Mouse (Mus musculus) left cerebral cortex, adult 8-10 months (tissue): ENCODE measurements at regions not wholly inside any gene's neighbourhood (a gene's known extent, or its start where the extent isn't known, plus 50 kb on each side); places are given as distances from the start of the nearest gene placed in this dataset.

Experiments used
- DNase-seq, 2 experiments: peaks; one replicate each; pipeline ENCODE4 v3.0.0; 2022; ENCODE audit warnings: low spot score in 2 of 2

- DNase-seq: no peak
Observed at GRCm38 (mm10) chr8:126833471-126834453, 111.9 kb downstream of the Tomm20 start.

GRCm38 (mm10) chr8:126833006-126833405, 112.6 kb downstream of the Tomm20 start:
- DNase-seq: no peak

DNA sequence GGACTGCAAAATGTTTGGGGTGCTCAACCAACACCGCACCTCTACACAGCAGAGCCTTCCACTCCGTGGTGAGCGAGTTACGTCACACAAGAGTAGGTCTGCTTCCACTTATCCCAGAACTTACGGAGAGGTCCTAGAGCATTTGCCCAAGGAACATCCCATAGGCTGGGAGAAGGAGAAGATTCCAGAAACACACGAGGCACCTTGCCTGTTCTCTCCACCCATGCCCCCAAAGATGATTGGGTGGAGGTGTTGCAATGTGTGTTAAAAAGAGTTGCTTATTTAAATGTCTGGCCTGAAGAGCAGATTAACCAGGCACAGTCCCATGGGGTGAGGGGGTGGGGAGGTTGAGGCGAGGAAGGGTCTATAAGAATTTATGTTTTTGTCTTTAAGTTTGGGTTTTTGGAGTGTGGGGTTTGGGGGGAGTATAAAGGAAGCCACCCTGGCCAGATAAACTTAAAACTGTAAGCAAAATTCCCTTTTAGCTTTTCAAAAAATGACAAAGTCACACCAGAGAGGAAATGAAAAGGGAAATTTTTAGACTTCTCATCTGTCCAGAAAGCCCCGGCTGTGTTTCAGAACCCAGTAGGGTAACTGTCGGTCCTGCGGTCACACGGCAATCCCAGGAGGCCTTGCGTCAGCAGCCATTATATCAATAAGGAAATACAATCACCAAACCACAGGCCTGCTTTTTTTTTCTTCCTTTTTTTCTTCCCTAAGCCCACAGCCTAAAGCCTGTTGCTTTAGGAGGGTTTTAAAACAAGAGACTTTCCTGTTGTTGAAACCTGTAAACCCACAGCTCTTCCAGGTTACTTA, 113.3 kb downstream of the Tomm20 start:
- no peak for DNase-seq

DNA sequence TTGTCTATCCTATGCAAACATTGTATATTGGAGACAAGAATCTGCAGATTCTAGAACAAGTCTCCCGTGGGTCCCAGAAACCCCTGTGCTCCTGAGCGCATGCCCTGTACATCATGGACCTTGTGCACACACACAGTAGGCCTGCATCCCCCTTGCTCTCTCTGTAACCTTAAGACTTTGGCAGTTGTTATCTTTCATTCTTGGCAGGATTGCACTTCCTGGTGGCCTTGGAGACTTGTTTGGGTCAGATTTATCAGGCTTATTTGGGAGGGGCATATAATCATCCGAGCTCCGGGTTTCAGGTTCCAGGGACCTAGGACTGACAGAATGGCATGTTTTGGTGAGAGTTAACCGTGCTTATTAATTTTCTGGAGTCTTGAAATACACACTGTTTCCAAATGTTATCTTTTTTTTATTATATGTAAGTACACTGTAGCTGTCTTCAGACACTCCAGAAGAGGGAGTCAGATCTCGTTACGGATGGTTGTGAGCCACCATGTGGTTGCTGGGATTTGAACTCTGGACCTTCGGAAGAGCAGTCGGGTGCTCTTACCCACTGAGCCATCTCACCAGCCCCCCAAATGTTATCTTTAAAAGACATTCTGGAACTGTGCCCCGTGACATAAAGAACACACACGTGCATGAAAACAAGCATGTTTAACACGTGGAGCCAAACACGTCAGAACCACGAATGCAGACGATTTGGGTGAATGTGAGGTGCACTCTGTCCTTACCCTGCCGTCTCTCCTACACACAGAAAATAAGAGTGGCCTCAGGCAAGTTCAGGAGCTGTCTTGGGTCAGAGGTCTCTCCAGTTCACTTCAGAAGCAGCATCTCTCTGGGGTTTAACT, 114.1 kb downstream of the Tomm20 start:
- DNase-seq: no peak

GRCm38 (mm10) chr8:126830242-126830530, 115.5 kb downstream of the Tomm20 start:
- no peak for DNase-seq

GRCm38 (mm10) chr8:126829376-126830241, 116.0 kb downstream of the Tomm20 start:
- no peak for DNase-seq

DNA sequence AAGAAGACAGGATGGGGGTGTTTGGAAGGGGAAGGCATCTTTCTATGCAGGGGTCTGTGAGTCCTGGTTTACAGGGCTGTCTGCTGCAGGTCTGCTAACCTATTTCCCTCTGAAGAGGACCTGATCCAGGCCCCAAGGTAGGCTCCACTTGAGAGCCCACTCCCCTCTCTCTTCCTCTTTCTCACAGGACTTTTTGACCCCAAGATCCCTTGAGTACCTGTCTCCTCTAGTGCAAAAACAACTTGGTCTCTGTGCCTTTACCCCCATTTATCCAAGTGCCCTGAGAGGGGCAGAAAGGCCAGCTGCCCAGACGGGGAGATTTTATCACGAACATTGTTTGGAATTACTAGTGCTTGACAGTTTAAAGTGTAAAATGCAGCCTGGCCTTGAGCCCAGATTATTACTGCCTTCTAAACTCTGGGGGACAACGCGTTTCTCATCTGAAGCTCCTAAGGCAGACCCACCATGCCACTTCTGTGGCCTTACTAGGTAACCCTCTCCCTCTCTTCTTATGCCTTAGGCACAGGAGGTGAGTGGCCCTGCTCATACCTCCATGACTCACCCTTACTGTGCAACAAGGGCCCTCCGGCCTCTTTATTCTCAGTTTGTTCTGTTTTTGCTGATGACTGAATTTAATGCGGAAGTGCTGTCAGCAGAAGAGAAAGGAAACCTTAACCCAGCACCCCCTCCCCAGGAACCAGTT, 117.8 kb downstream of the Tomm20 start:
- no peak for DNase-seq

- DNase-seq: no peak
Observed at GRCm38 (mm10) chr8:126826328-126827285, 119.0 kb downstream of the Tomm20 start.

- no peak for DNase-seq
Observed at GRCm38 (mm10) chr8:126825877-126826276, 119.8 kb downstream of the Tomm20 start.

DNA sequence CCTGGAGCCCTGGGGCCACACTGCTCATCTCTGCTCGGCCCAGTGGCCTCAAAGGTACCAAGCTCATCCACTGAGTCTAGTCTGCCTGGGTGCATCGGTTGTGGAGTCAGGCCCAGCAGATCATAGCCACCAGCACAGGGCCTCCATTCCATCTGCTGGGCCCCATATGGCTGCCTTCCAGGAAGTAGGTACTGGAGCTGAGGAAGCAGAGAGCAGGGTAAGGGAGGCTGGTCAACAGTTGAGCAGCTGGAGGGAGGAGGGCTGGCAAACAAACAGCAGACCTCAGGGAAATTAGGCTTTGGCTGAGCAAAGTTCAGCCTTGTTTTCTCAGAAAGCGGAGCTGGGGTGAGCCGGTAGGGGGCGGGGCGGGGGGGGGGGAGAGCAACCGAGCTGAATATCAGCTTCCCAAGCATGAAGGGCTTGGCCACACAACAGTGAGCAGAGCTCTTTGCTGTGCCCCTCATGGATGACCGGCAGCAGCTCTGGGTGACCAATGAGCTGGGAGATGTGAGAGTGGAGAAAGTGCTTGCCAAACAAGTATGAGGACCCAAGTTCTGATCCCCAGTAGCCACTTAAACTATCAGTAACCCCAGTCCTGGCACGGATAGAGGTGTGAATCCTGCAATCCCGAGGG, 121.0 kb downstream of the Tomm20 start:
- no peak for DNase-seq

DNA sequence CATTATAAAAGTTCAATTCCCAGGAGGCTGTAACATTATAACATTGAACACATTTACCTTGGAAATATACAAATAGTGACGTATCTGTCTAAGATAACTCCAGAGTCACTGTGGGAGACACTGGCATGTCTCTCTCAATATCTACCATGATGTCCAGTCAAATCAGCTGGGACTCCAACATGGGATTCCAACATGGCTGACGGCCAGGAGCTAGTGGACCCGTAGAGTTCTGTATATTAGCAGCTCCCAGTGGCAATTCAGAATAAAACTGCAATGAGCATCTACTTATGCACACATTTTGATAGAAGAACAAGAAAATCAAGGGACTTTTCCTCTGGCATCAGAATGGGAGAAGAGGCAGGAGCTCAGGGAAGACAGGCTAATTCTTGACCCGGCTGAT, 123.4 kb downstream of the Tomm20 start:
- DNase-seq: no peak

DNA sequence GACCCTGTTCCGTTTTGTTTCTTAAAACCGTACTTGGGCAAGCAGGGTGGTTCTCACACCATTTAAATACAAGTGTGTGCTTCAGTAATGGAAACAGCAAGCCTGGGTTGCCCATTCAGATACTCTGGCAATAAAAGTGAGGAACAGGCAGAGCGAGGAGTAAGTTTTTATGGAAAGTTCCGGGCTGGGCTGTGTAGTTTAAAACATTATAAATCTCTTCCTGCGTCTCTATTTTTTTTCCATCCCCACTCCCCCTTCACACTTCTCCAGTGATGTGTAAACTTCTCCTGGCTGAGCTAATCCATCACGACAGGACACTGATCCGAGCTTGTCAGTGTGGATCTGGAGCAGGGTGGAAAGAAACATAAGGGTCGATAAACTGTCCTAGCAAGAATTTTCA, 124.4 kb downstream of the Tomm20 start:
- no peak for DNase-seq

DNA sequence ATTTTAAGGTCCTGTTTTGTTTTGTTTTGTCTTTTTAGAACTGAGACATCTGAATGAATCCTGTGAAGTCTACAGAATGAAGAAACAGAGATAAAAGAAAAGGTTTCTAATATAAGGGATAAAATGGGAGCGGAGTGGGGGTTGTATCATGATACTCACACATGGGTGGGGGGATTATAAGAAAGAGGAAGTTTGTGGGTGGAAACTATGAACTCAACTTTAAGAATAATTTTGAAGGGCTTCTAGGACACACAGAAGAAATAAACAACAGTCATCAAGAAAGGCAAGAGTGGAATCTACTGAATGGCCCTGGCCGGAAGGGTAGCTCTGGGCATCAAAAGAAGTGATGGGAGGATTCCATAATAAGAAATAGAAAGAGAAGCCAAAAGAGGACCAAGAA, 125.1 kb downstream of the Tomm20 start:
- DNase-seq: no peak

DNA sequence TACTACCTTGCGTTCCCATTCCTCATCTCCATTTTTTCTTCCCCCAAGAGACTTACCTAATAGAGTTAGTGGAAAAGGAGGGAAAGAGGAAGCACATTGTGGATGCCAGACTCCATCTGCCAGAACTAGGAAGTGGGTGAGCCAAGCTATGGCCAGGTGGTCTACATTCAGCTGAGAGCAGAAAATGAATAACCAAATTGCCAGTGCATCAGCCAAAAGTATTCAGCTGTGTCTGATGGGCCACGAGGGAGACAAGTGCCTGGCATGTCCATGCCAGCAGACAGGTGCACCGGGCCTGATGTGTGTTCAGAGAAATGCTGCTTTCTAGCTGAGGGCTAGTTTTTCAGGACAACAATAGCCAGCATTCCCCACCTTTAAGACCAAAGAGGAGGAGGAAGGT, 126.4 kb downstream of the Tomm20 start:
- no peak for DNase-seq

DNA sequence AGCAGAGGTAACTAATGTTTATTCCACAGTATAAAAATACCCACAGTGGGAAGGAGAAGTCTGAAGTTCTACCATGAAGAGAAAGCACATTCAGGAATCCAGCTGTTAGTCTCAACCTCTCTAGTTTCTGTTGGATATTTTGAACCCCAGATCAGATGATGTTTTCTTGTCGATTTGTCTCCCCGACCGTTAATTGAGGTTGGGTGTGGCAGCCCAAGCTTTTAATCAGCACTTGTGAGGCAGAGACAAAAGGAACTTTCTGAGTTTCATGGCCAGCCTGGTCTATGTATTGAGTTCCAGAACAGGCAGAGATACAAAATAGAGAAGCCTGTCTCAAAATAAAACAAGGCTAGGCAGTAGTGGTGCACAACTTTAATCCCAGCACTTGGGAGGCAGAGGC, 129.5 kb downstream of the Tomm20 start:
- DNase-seq: no peak

- no peak for DNase-seq
Observed at GRCm38 (mm10) chr8:126814427-126814826, 131.2 kb downstream of the Tomm20 start.

GRCm38 (mm10) chr8:126813621-126814020, 132.0 kb downstream of the Tomm20 start:
- no peak for DNase-seq

- DNase-seq: no peak
Observed at GRCm38 (mm10) chr8:126812777-126813176, 132.9 kb downstream of the Tomm20 start.
